Mouse (Mus musculus) cerebellum, adult 2 months (tissue): Measurements from ENCODE around the gene Atic. TPM values are rescaled to one million over a fixed set of nuclear protein-coding genes. Genes with fewer than 3 reads are reported as not detected.

Experiments used
- DNase-seq, 2 experiments: peaks; one replicate each; pipeline ENCODE4 v3.0.0; 2021
- H3K27ac ChIP-seq: fragments of 200-500 bp; 2 replicates; pipeline ENCODE4 v1.5.1; 2012; ENCODE audit warnings: low read length, control low read depth, inconsistent platforms; ENCODE audit not compliant: insufficient read depth
- H3K27me3 ChIP-seq: fragments of 200-500 bp; 2 replicates; pipeline ENCODE4 v1.6.1; 2012; ENCODE audit warnings: inconsistent platforms, mild to moderate bottlenecking, low read length, moderate library complexity; ENCODE audit not compliant: control insufficient read depth, insufficient read depth
- H3K4me1 ChIP-seq: fragments of 200-500 bp; 2 replicates; pipeline ENCODE4 v1.6.1; 2011; ENCODE audit warnings: low read length; ENCODE audit not compliant: control insufficient read depth, insufficient read depth
- H3K4me3 ChIP-seq: fragments of 200-500 bp; replicated peaks from 2 replicates; pipeline ENCODE3; 2011; ENCODE audit warnings: mild to moderate bottlenecking, low read depth, low read length, control low read depth; ENCODE audit not compliant: insufficient read depth
- CTCF ChIP-seq: fragments of 200-500 bp; IDR thresholded peaks from 2 replicates; pipeline ENCODE4 v1.5.1; 2011; ENCODE audit warnings: low read depth, mild to moderate bottlenecking, control low read depth, low read length, moderate library complexity, borderline replicate concordance; ENCODE audit not compliant: insufficient read depth
- POLR2A ChIP-seq: fragments of 200-500 bp; IDR thresholded peaks from 2 replicates; pipeline ENCODE4 v1.6.1; 2011; ENCODE audit warnings: low read length, control low read depth, borderline replicate concordance; ENCODE audit not compliant: insufficient read depth
- WGBS: fragments of 180-500 bp; shearing (Covaris S2); methylation state at CpG from one replicate; pipeline ENCODE4 v1.1.7; 2018; 5-methylcytosine and 5-hydroxymethylcytosine counted together
- polyA plus RNA-seq: library from polyadenylated mRNA; depleted of rRNA; stranded (reverse); fragments of >200 nt; gene quantifications from 2 replicates; pipeline ENCODE4 v1.2.3, GENCODE M21; 2012; rRNA removed

Atic gene
- polyA plus RNA-seq, 1 experiment = 21.3 TPM

DNA sequence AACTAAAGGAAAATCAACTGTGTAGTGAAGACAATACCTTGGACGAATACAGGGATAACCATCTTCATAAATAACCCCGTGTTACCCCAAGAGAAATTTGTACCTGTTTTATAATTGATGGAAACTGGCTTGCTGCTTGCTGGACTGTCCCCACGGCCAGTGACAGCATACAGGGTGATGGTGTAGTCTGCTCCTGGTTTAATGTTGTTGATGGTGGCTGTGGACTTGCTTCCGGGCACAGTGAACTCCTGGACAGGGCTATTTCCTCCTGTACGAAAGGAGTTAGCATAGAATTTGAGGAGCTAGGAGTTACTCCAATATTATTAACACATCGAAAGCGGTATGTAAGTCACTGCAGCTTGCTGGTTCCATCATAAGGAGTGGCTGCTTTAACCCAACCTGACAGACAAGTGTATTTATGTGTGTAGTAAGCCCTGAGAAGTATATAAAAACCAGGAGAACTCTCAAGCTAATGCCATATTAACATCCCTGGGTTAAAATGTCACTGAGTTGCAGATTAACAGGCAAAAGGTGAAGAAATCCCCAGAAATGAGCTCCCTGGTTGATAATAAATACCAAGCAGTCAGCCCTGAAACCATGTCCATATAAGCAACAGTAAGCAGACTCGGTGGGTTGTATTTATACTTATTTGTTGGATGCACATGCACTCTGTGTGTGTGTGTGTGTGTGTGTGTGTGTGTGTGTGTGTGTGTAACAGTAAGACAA lies 49.8 kb downstream of the Atic start:
- H3K4me1 ChIP-seq = no peaks in the 10 kb centered on the region
- TF ChIP-seq CTCF (no peak), POLR2A (no peak)
- H3K27me3 ChIP-seq = no peaks in the 10 kb centered on the region
- H3K4me3 ChIP-seq = no peak overlapping the region
- no peak overlapping the region for H3K27ac ChIP-seq
- DNase-seq = no peak
- 94% methylated on average over 8 of the region's 8 CpGs for WGBS

DNA sequence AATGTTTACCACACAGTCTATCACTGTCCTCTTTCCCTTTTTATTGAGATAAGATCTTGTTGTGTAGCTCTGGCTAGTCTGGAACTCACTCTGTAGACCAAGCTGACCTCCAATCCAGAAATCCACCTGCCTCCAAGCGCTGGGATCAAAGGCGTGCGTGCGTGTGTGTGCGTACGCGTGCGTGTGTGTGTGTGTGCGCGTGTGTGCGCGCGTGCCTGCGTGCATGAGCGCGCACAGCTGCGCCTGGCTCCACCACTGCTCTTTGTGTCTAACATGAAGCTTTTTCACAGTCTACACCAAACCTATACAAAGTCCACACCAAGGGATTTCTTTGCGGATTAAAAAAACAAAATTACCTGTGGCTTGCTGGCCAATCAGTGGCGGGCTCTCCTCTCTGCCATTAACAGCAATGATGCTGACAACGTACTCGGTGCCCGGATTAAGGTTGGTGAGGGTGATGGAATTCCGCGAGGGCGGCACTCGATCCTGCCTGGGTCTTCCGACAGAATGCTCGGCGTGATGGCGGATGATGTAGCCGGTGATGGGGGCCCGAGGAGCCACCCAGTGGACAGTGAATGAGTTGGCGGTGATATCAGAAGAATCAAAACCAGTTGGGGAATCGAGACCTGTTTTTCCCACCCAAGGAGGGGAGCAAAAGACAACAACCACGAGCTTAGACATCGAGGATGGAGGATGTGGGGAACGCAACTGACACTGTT lies 52.3 kb downstream of the Atic start:
- WGBS = 96% methylated on average over 37 of the region's 37 CpGs
- no peaks in the 10 kb centered on the region for H3K27me3 ChIP-seq
- no peak for TF ChIP-seq POLR2A

DNA sequence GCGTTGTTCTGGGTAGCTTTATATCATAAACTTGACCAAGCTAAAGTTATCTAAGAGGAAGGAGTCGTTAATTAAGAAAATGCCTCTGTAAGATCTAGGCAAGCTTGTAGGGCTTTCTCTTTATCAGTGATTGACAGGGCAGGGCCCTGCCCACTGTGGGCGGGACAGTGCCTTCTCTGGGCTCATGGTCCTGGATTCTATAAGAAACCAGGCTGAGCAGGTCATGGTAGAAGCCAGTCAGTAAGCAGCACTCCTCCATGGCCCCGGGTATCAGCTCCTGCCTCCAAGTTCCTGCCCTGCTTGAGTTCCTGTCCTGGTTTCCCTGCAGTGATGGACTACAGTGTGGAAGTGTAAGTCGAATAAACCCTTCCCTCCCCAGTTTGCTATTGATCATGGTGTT lies 53.0 kb downstream of the Atic start:
- Histone ChIP-seq H3K27ac (no peak overlapping the region), H3K4me3 (no peak overlapping the region), H3K4me1 (no peaks in the 10 kb centered on the region), H3K27me3 (no peaks in the 10 kb centered on the region; the same call in 1 of the 2 replicates)
- no peak for DNase-seq
- no peak for TF ChIP-seq CTCF
- TF ChIP-seq POLR2A = no peak
- WGBS = 91% methylated on average over 5 of the region's 5 CpGs

More for the DNA sequence above, 52.3 kb downstream of the Atic start:
- no peak overlapping the region for H3K27ac ChIP-seq
- no peak for DNase-seq
- H3K4me1 ChIP-seq = no peaks in the 10 kb centered on the region
- H3K4me3 ChIP-seq = no peak overlapping the region

DNA sequence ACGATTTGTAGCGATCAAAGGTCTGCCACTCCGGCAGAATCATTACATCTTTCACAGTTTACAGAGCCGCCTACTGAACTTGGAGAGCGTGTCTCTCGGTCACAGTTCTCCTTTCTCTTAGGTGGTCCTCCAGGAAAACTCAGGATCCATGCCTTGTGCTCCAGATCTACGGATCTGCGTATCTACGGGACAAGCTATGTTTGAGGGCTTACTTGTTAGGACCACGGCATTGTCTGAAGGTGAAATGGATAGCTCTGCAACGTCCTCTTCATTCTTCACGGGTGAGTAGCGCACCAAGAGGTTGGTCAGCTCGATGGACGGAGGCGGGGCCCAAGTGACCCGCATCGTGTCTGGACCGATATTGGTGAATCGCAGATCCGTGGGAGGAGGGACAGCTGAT lies 55.3 kb downstream of the Atic start:
- WGBS = 96% methylated on average over 21 of the region's 21 CpGs
- Histone ChIP-seq H3K4me3 (no peak overlapping the region), H3K27ac (no peak overlapping the region), H3K4me1 (no peaks in the 10 kb centered on the region), H3K27me3 (no peaks in the 10 kb centered on the region; the same call in 1 of the 2 replicates)
- no peak for DNase-seq
- TF ChIP-seq POLR2A (no peak), CTCF (no peak)

DNA sequence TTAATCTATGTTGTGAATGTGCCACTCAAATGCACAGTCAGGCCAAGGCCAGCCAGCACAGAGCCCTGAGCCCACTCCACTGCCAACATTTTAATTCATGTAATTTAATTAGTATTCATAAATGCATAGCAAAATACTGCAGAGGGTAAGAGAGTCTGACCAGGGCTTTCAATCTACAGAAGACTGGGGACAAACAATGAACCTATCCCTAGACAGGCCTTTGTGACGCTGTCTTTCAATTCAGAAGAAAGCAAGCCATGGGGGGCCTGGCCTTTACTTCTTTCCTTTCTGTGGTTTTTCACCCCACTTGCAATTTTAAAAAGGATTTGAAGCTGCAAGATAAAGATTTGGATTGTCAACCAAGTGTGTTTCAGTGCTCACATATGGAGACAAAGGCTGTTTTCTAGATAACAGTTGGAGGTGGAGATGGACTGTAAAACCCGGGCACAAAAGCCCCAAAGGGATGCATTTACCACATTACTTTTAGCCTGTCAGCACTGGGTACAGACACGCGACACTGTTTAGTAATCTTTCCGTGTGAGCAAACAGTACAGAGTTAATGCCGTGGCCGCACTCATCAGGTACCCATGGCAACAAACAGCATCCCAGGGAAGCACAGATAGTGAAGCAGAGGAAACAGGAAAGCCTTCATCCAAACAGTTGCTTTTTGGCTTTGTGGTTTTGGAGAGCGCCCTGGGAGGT lies 57.7 kb downstream of the Atic start:
- 17% methylated on average over 8 of the region's 8 CpGs for WGBS
- H3K4me3 ChIP-seq = no peak overlapping the region
- H3K27me3 ChIP-seq = no peaks in the 10 kb centered on the region; the same call in 1 of the 2 replicates
- DNase-seq = no peak
- no peak overlapping the region for H3K27ac ChIP-seq
- no peak for TF ChIP-seq POLR2A
- TF ChIP-seq CTCF = no peak
- H3K4me1 ChIP-seq = no peaks in the 10 kb centered on the region

DNA sequence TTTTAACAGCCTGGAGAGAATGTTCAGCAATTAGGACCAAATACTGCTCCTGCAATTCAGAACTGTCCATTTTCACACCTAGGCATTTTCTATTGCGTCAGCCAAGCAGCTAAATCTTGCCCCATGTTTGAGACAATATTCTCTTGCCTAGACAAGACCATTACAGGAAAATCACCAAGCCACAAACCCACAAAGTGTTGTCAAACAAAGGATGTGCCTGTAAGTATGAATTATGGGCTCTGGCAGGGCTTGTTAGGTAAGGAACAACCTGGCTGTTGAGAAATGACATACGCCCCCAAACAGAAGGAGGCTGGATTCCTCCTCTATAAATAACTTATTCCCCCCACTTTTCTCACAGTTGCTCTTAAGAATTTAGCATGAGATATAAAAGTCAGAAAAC lies 64.6 kb downstream of the Atic start:
- no peaks in the 10 kb centered on the region for H3K4me1 ChIP-seq
- no peak for TF ChIP-seq POLR2A
- no peak for DNase-seq
- no peaks in the 10 kb centered on the region for H3K27me3 ChIP-seq
- H3K27ac ChIP-seq = no peak overlapping the region
- H3K4me3 ChIP-seq = no peak overlapping the region
- 99% methylated on average over 2 of the region's 2 CpGs for WGBS

DNA sequence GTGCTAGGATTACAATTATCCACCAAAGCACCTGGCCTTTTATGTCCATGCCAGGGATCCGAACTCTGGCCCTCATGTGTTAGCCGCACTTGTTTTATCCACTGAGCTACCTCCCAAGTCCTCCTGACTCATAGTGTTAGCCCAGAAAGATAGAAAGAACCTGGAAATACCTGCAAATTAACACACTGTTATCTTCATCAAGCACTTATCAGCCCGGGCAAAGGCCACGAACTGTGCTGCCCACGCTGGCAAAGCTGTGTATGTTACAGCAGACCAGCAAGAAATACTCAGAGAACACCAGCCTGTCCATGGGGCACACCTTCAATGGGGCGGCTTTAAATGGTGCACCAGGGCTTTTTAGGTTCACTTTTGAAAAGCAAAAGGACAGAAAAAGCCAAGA lies 66.7 kb downstream of the Atic start:
- H3K4me1 ChIP-seq = no peaks in the 10 kb centered on the region
- H3K27me3 ChIP-seq = no peaks in the 10 kb centered on the region
- DNase-seq = no peak
- no peak overlapping the region for H3K4me3 ChIP-seq
- TF ChIP-seq POLR2A (no peak), CTCF (no peak)
- H3K27ac ChIP-seq = no peak overlapping the region
- 97% methylated on average over 6 of the region's 6 CpGs for WGBS

Other genes starting within 250 kb of the Atic start
- 0.02 and 0.06 TPM in 2 replicates for gene Abca12, start 142.2 kb upstream of the Atic start, polyA plus RNA-seq
- 25.5 and 27.7 TPM in 2 replicates for gene Fn1, start 96.0 kb downstream of the Atic start, polyA plus RNA-seq